ENCODE assay signal across 8 mouse cellular contexts in the genomic region with DNA sequence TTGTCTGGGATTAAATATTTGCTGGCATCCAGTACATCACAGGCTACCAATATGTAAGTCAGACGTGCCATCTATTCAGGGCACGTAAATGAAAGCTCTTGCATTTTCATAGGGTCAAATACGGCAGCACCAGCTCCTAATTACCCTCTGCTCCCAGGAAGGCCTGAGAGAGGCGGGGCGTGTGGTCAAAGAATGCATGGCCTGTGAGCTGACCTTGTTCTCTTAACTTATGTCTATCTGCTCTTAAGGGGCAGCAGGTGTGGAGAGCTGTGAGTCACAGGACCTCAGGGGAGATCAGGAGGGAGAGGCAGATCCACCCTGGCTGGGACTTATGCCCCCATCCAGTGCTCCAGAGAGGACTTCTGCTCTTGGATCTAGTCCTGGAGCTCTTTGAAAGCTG.
DNase-seq lines count a peak whose midpoint lies in the region; ATAC-seq and TF ChIP-seq lines count a peak whose summit lies in the region.

No protein-coding gene starts in this region.

- no peak for TF ChIP-seq CTCF in brain, embryonic 14.5 days (IDR thresholded peaks at IDR 0.05; ENCODE audit: borderline replicate concordance, extremely low read depth, insufficient read depth, insufficient read length)

- no peak for ATAC-seq in heart, embryonic 15.5 days (replicated peaks; ENCODE audit: insufficient number of reproducible peaks, insufficient read depth, low FRiP score, low read depth)
- ATAC-seq in midbrain, embryonic 13.5 days: no peak

- peaks cover 21% of the 10 kb centered on the region for H3K4me1 ChIP-seq in heart, embryonic 15.5 days (replicated peaks)
- peaks cover 42% of the 10 kb centered on the region for H3K4me1 ChIP-seq in midbrain, embryonic 13.5 days (replicated peaks)

- H3K27ac ChIP-seq in heart, embryonic 15.5 days: 0 out of 2 replicates have a peak overlapping the region, but pooled peaks have one; percentile 27
- H3K27ac ChIP-seq in midbrain, embryonic 13.5 days: peak overlapping the region; percentile 72

- 39% methylated on average over 5 of the region's 5 CpGs for WGBS in heart, embryonic 15.5 days
- WGBS in midbrain, embryonic 13.5 days: 13% methylated on average over 5 of the region's 5 CpGs

- TF ChIP-seq POLR2A in brain, embryonic 14.5 days (IDR thresholded peaks at IDR 0.05; ENCODE audit: borderline replicate concordance, extremely low read depth, insufficient read depth, insufficient read length, poor library complexity, severe bottlenecking): no peak

- H3K4me2 ChIP-seq in heart, embryonic 15.5 days: peak overlapping the region; percentile 40
- H3K4me2 ChIP-seq in midbrain, embryonic 13.5 days (replicated peaks): peak overlapping the region; percentile 45

- H3K4me3 ChIP-seq in heart, embryonic 15.5 days: peak overlapping the region; percentile 2; the same call in 1 of the 2 replicates
- peak overlapping the region; percentile 23 for H3K4me3 ChIP-seq in midbrain, embryonic 13.5 days (replicated peaks)

- H3K9me3 ChIP-seq in heart, embryonic 15.5 days (replicated peaks): no peaks in the 10 kb centered on the region
- H3K9me3 ChIP-seq in midbrain, embryonic 13.5 days: no peaks in the 10 kb centered on the region

- 0 out of 2 replicates have a peak overlapping the region, but pooled peaks have one; percentile 28 for H3K9ac ChIP-seq in heart, embryonic 15.5 days
- H3K9ac ChIP-seq in midbrain, embryonic 13.5 days (replicated peaks): peak overlapping the region; percentile 40

- peak; percentile 24 for DNase-seq in adrenal gland, postnatal 14 days
- DNase-seq in adrenal gland, postnatal 36 days: no peak
- peak; percentile 43 for DNase-seq in brain, embryonic 14.5 days (ENCODE audit: low read depth)
- no peak for DNase-seq in urinary bladder, postnatal 10 days (ENCODE audit: low spot score)
- DNase-seq in gastrocnemius, postnatal 10 days: no peak
- no peak for DNase-seq in layer of hippocampus, postnatal 10 days (ENCODE audit: low spot score in 2 of 2)

- H3K27me3 ChIP-seq in heart, embryonic 15.5 days: no peaks in the 10 kb centered on the region
- no peaks in the 10 kb centered on the region for H3K27me3 ChIP-seq in midbrain, embryonic 13.5 days

- no peaks in the 10 kb centered on the region for H3K36me3 ChIP-seq in heart, embryonic 15.5 days
- H3K36me3 ChIP-seq in midbrain, embryonic 13.5 days: no peaks in the 10 kb centered on the region

Comparison
In these comparisons a context has a peak if more than half of its experiments do, and no peak if none do; other contexts are left out.
1. DNase-seq: peak in adrenal gland, postnatal 14 days (single experiment) and brain, embryonic 14.5 days (single experiment); none in adrenal gland, postnatal 36 days (0 of 2), urinary bladder, postnatal 10 days (single experiment), gastrocnemius, postnatal 10 days (single experiment) and layer of hippocampus, postnatal 10 days (0 of 2).